Mouse (Mus musculus) lung, postnatal 0 days (tissue): ENCODE results near the gene Cacna1a. TPM values are rescaled to one million over a fixed set of nuclear protein-coding genes. Genes with fewer than 3 reads are reported as not detected.

Experiments
- ATAC-seq: fragments of 200-750 bp; cut with Nextera tagmentation; 2 replicates; pipeline ENCODE4 v1.8.0; 2017; ENCODE audit warnings: moderate library complexity
- DNase-seq: peaks from one replicate; pipeline ENCODE4 v3.0.0-alpha.2; 2016; ENCODE audit warnings: low spot score
- H3K27ac ChIP-seq: fragments of 300-500 bp; sonication (generic); 2 replicates; pipeline ENCODE4 v1.5.1; 2014; ENCODE audit warnings: antibody characterized with exemption, mild to moderate bottlenecking, low read length, mixed read lengths
- H3K27me3 ChIP-seq: fragments of 300-500 bp; sonication (generic); replicated peaks from 2 replicates; pipeline ENCODE4 v1.6.1; 2014; ENCODE audit warnings: low read length, mixed read lengths; ENCODE audit not compliant: insufficient read depth
- H3K36me3 ChIP-seq: fragments of 300-500 bp; sonication (generic); 2 replicates; pipeline ENCODE4 v1.6.1; 2014; ENCODE audit warnings: low read length, mixed read lengths; ENCODE audit not compliant: insufficient read depth
- H3K4me1 ChIP-seq: fragments of 300-500 bp; sonication (generic); 2 replicates; pipeline ENCODE4 v1.6.1; 2014; ENCODE audit warnings: antibody characterized with exemption, low read depth, low read length, mixed read lengths; ENCODE audit not compliant: insufficient read depth
- H3K4me2 ChIP-seq: fragments of 300-500 bp; sonication (generic); replicated peaks from 2 replicates; pipeline ENCODE4 v1.6.1; 2014; ENCODE audit warnings: low read depth, mild to moderate bottlenecking, low read length, moderate library complexity, mixed read lengths
- H3K4me3 ChIP-seq: fragments of 300-500 bp; sonication (generic); 2 replicates; pipeline ENCODE4 v1.5.1; 2014; ENCODE audit warnings: low read depth, low read length
- H3K9ac ChIP-seq: fragments of 300-500 bp; sonication (generic); replicated peaks from 2 replicates; pipeline ENCODE4 v1.6.1; 2014; ENCODE audit warnings: low read depth, mild to moderate bottlenecking
- H3K9me3 ChIP-seq: fragments of 300-500 bp; sonication (generic); 2 replicates; pipeline ENCODE4 v1.6.1; 2016; ENCODE audit warnings: low read length, mixed read lengths
- CTCF ChIP-seq: IDR thresholded peaks from 2 replicates; pipeline ENCODE4 v1.5.1; 2016; ENCODE audit warnings: antibody characterized with exemption, mild to moderate bottlenecking
- EP300 ChIP-seq: IDR thresholded peaks from 2 replicates; pipeline ENCODE4 v1.6.1; 2016; ENCODE audit warnings: antibody characterized with exemption, mild to moderate bottlenecking, control low read depth
- WGBS: fragments of 180-500 bp; shearing (Covaris S2); extraction: QIAGEN DNeasy Blood & Tissue Kit; methylation state at CpG from one replicate; pipeline ENCODE4 v1.1.7; 2014; 5-methylcytosine and 5-hydroxymethylcytosine counted together
- polyA plus RNA-seq: library from polyadenylated mRNA; unstranded; fragments of >200 nt; fragmentation: Nextera tagmentation; extraction: Ambion mirVana; gene quantifications from 2 replicates; pipeline ENCODE4 v1.2.1, GENCODE M21; 2015

Cacna1a gene
- 2.0 and 3.3 TPM in 2 replicates for polyA plus RNA-seq

DNA sequence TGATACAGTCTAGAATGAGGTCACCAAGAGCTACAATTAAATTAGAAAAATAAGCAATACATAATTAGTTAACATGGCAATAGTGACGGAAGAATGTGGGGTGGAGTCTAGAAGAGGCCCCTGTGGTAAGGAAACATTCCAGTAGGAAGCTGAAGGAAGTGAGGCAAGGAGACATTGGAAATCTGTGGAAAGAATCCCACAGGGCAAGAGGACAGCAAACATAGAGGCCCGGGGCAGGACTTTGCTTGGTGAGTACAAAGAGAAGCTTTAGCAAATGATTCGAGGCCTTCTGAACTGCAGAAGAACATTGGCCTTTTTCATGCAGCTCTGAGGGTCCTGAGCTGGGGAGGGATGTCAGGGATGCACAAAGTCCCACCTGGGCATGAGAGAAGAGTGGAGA is at the start of gene Cacna1a:
Gene Cacna1a, plus strand, starts transcription at position 166 of the 400 bp plus-strand sequence.
- Histone ChIP-seq H3K9ac (no peak within 1 kb of the TSS), H3K4me1 (no peaks in the 10 kb centered on the region), H3K27me3 (no peaks in the 10 kb centered on the region), H3K36me3 (no peaks in the 10 kb centered on the region), H3K4me3 (no peak within 1 kb of the TSS), H3K27ac (no peak within 1 kb of the TSS), H3K4me2 (no peak within 1 kb of the TSS), H3K9me3 (no peaks in the 10 kb centered on the region)
- no peak for ATAC-seq
- TF ChIP-seq EP300 (no peak), CTCF (no peak)
- 34% methylated on average over 3 of the region's 3 CpGs for WGBS
- DNase-seq = peak; percentile 36

DNA sequence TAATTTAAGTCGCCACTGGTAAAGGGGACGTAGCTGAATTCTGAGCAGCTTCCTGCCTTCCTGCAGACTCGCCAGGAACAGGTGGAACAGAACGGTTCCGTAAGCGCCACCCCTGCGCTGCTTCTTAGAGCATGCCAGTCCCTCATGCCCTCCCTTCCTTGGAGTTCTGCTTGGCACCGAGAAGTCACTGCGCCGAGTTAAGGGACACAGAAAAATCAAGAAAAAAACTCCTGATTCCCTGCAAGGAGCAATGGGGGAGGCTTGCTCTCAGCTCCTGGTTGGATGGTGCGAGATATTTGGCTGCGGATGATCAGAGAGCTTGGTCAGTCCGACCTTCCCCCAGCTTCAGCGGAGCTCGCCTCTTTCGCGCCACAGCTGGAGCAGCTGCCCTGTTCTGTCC is 49.7 kb upstream of the Cacna1a start:
- H3K9ac ChIP-seq = no peak overlapping the region
- H3K27ac ChIP-seq = no peak overlapping the region
- WGBS = 20% methylated on average over 17 of the region's 17 CpGs
- H3K4me3 ChIP-seq = no peak overlapping the region
- H3K27me3 ChIP-seq = no peaks in the 10 kb centered on the region
- ATAC-seq (no peak), DNase-seq (no peak)
- TF ChIP-seq EP300 = no peak
- no peak for TF ChIP-seq CTCF
- no peaks in the 10 kb centered on the region for H3K4me1 ChIP-seq
- H3K36me3 ChIP-seq = no peaks in the 10 kb centered on the region
- H3K4me2 ChIP-seq = no peak overlapping the region
- H3K9me3 ChIP-seq = no peaks in the 10 kb centered on the region

DNA sequence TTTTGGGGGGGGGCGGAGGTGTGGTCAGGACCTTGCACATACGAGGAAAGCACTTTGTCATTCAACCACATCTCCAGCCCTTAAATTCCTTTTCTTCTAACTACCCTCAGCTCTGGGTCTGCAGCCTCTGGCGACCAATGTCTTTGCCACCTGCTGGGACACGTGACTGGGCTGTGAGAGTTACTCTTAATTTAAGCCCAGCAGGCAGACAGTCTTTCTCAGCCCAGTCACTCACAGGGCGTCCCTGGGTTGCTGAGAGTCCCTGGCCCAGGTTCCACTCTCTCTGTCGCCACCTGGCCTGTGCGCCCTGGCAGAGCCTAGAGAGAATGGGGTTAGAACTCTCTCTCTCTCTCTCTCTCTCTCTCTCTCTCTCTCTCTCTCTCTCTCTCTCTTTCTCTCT is 48.9 kb upstream of the Cacna1a start:
- H3K4me1 ChIP-seq = no peaks in the 10 kb centered on the region
- H3K9ac ChIP-seq = no peak overlapping the region
- WGBS = 4% methylated on average over 7 of the region's 7 CpGs
- no peaks in the 10 kb centered on the region for H3K27me3 ChIP-seq
- no peak overlapping the region for H3K27ac ChIP-seq
- H3K4me3 ChIP-seq = no peak overlapping the region
- DNase-seq = no peak
- no peaks in the 10 kb centered on the region for H3K9me3 ChIP-seq
- H3K4me2 ChIP-seq = no peak overlapping the region
- TF ChIP-seq CTCF (no peak), EP300 (no peak)
- no peaks in the 10 kb centered on the region for H3K36me3 ChIP-seq
- ATAC-seq = no peak

DNA sequence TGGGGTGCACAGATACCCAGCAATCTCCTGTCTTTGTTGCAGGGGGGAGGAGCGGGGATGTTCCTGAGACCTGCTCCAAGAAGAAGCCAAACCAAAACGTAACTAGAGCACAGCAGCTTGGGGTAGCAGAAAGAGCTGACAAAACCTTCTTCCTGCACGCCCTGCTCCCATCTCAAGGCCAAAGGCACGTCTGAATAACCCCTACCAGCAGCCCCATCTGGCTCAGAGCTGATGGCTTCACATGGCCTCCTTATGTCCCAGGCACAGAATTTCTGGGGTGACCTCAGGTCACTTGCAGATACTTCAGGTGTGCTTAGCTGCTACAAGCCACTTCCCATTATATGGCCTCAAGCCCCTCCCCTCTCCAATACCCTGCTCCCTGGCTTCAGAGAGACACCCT is 48.4 kb upstream of the Cacna1a start:
- Histone ChIP-seq H3K4me3 (no peak overlapping the region), H3K4me2 (no peak overlapping the region), H3K27me3 (no peaks in the 10 kb centered on the region), H3K36me3 (no peaks in the 10 kb centered on the region), H3K9me3 (no peaks in the 10 kb centered on the region), H3K27ac (no peak overlapping the region), H3K9ac (no peak overlapping the region), H3K4me1 (no peaks in the 10 kb centered on the region)
- WGBS = 37% methylated on average over 4 of the region's 4 CpGs
- no peak for ATAC-seq
- no peak for DNase-seq
- TF ChIP-seq CTCF (no peak), EP300 (no peak)

DNA sequence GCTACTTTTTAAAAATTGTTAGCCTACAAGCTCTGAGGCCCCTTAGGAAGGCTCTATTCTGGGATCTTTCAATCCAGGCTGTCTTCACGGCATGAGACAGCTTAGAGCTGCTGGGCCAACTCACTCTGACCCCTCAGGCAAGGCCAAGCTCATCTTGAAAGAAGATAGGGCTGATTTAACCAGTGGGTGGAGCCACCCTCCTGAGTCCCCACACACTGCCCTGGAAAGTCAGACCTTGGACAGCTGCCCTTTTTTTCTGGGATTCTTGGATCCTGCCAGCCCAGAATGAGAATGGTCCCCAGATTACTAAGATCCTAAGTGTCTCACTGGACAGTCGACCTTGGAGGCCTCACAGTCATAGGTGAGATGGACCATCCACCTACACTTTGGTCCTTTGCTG is 47.6 kb upstream of the Cacna1a start:
- ATAC-seq (no peak), DNase-seq (no peak)
- no peaks in the 10 kb centered on the region for H3K36me3 ChIP-seq
- H3K4me3 ChIP-seq = no peak overlapping the region
- H3K27me3 ChIP-seq = no peaks in the 10 kb centered on the region
- H3K9me3 ChIP-seq = no peaks in the 10 kb centered on the region
- WGBS = 11% methylated on average over 2 of the region's 2 CpGs
- TF ChIP-seq CTCF = no peak
- TF ChIP-seq EP300 = no peak
- H3K27ac ChIP-seq = no peak overlapping the region
- H3K4me2 ChIP-seq = no peak overlapping the region
- H3K4me1 ChIP-seq = no peaks in the 10 kb centered on the region
- H3K9ac ChIP-seq = no peak overlapping the region

DNA sequence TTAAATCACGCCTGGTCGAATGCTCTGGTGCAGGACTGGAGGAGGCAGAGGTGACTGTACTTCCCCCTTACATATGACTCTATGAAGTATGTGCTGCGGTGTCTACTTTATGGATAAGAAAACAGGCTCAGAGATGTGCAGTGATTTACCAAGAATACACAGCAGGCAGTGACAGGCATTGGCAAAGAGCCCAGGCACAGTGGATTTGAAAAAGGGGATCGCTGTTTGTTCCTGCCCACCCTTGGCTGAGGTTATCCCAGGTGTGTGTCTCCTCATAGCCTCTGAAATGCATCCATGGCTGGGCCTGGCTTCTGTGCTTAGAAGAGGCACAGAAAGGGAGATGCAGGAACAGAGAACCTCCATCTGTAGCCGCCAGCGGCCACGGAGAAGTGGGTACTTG is 42.7 kb upstream of the Cacna1a start:
- WGBS = 53% methylated on average over 7 of the region's 7 CpGs
- H3K4me3 ChIP-seq = no peak overlapping the region
- no peak for ATAC-seq
- no peak overlapping the region for H3K4me2 ChIP-seq
- H3K9ac ChIP-seq = no peak overlapping the region
- TF ChIP-seq CTCF (no peak), EP300 (no peak)
- no peak for DNase-seq
- no peaks in the 10 kb centered on the region for H3K27me3 ChIP-seq
- no peak overlapping the region for H3K27ac ChIP-seq
- no peaks in the 10 kb centered on the region for H3K4me1 ChIP-seq
- H3K36me3 ChIP-seq = no peaks in the 10 kb centered on the region
- H3K9me3 ChIP-seq = no peaks in the 10 kb centered on the region

DNA sequence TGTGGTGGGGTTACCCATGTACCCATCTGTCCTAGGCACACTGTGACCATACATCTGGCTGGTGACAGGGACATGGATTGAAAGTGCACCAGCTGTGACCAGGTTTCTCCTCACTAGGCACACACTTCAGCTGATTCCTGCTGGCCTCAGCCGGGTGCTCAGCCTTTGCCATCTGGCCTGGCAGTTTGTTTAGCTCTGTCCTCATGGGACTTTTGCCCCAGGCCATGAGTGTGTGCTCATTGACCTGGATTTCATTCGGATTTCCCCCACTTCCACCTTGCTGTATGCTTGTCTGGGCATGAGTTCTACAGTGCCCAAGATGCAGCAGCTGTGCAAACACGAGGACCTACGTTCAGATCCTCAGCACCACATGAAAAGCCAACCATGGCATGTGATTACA is 41.8 kb upstream of the Cacna1a start:
- ATAC-seq (no peak), DNase-seq (no peak)
- Histone ChIP-seq H3K9me3 (no peaks in the 10 kb centered on the region), H3K4me3 (no peak overlapping the region), H3K27me3 (no peaks in the 10 kb centered on the region), H3K9ac (no peak overlapping the region), H3K4me2 (no peak overlapping the region), H3K36me3 (no peaks in the 10 kb centered on the region), H3K4me1 (no peaks in the 10 kb centered on the region), H3K27ac (no peak overlapping the region)
- TF ChIP-seq CTCF = no peak
- no peak for TF ChIP-seq EP300
- WGBS = 39% methylated on average over 4 of the region's 4 CpGs
